Comparison of ENCODE assay signal across 33 mouse cellular contexts in genomic region chr19:4137913-4138312, GRCm38 (mm10). TPM values are rescaled to one million over a fixed set of nuclear protein-coding genes. Genes with fewer than 3 reads are reported as not detected.
DNase-seq lines count a peak whose midpoint lies in the region; ATAC-seq and TF ChIP-seq lines count a peak whose summit lies in the region.
"Had no signal": no experiment of that assay in that cellular context is flagged by ENCODE, and none has a peak within 500 bp of the region (broad histone marks: within the 10 kb centered on the region; RNA-seq: fewer than 3 reads in every experiment).

No protein-coding gene starts in this region.

- H3K4me1 ChIP-seq in CH12.LX (ENCODE audit: control insufficient read depth in 1 of 2, insufficient read depth in 2 of 2) = peaks cover 38 to 91% of the 10 kb centered on the region in 2 experiments
- H3K4me1 ChIP-seq in forebrain, embryonic 13.5 days = no peaks in the 10 kb centered on the region
- H3K4me1 ChIP-seq: embryonic facial prominence, embryonic 12.5 days; embryonic facial prominence, embryonic 15.5 days had no signal

- TF ChIP-seq EP300 in CH12.LX (IDR thresholded peaks at IDR 0.05; ENCODE audit: low read length) = peak; percentile 86

- H3K4me3 ChIP-seq in CH12.LX (replicated peaks in 1 of 3; ENCODE audit: low read depth in 2 of 3, low read length in 2 of 3, poor library complexity in 1 of 3) = no peak overlapping the region
- H3K4me3 ChIP-seq in forebrain, embryonic 13.5 days = no peak overlapping the region
- H3K4me3 ChIP-seq in gastrocnemius, adult 2 months = no peak overlapping the region
- H3K4me3 ChIP-seq: embryonic facial prominence, embryonic 12.5 days; embryonic facial prominence, embryonic 15.5 days; erythroblast, embryonic 14.5 days; forebrain, embryonic 12.5 days; heart, adult 2 months; heart, embryonic 10.5 days; heart, embryonic 13.5 days had no signal

- in situ Hi-C loops in CH12.LX (cut with MboI; ENCODE audit: low pct_ligation_motif_present, low pct_unique_long_range_greater_than_20kb, low sequenced_read_pairs) = no loop called here

- peak; percentile 39 for DNase-seq in CD4-positive, CD25-positive, alpha-beta regulatory T cell, adult 2 months (ENCODE audit: low read depth, low spot score)
- DNase-seq in CH12.LX (ENCODE audit: extremely low read depth) = peak; percentile 43
- no peak for DNase-seq in frontal cortex, postnatal 14 days (ENCODE audit: low spot score in 2 of 2)
- no peak for DNase-seq in gastrocnemius, adult 2 months
- DNase-seq: adrenal gland, adult 2 months; adrenal gland, postnatal 14 days; cerebellum, adult 11 months; cerebellum, adult 2 months; cerebellum, adult 9-11 months; cerebellum, postnatal 25 days; gastrocnemius, postnatal 25 days; heart, adult 2 months; heart, postnatal 14 days; heart, postnatal 4 days had no signal

- no peak overlapping the region for H3K9ac ChIP-seq in CH12.LX (ENCODE audit: insufficient read depth, low read depth)
- no peak overlapping the region for H3K9ac ChIP-seq in forebrain, embryonic 13.5 days
- H3K9ac ChIP-seq: embryonic facial prominence, embryonic 12.5 days; embryonic facial prominence, embryonic 15.5 days; forebrain, embryonic 12.5 days; heart, embryonic 13.5 days; hindbrain, embryonic 14.5 days had no signal

- H3K9me3 ChIP-seq in CH12.LX (replicated peaks; ENCODE audit: low read length) = no peaks in the 10 kb centered on the region
- H3K9me3 ChIP-seq in forebrain, embryonic 13.5 days (replicated peaks) = no peaks in the 10 kb centered on the region
- H3K9me3 ChIP-seq: embryonic facial prominence, embryonic 12.5 days; embryonic facial prominence, embryonic 15.5 days; forebrain, embryonic 12.5 days; heart, embryonic 10.5 days; heart, embryonic 13.5 days had no signal

- no peak for ATAC-seq in CD4-positive, CD25-positive, alpha-beta regulatory T cell, adult 4 months
- 0 out of 2 replicates have a peak, but pooled peaks have one; percentile 27 for ATAC-seq in megakaryocyte, adult 5-6 weeks (ENCODE audit: poor library complexity, severe bottlenecking)
- no peak for ATAC-seq in forebrain, embryonic 13.5 days
- ATAC-seq: forebrain, embryonic 16.5 days; hindbrain, postnatal 0 days had no signal

- H3K27me3 ChIP-seq in CH12.LX (replicated peaks) = no peaks in the 10 kb centered on the region
- no peaks in the 10 kb centered on the region for H3K27me3 ChIP-seq in forebrain, embryonic 13.5 days
- H3K27me3 ChIP-seq: embryonic facial prominence, embryonic 12.5 days; embryonic facial prominence, embryonic 15.5 days had no signal

- no peak for TF ChIP-seq POLR2A in CH12.LX (IDR thresholded peaks at IDR 0.05; ENCODE audit: low read depth, low read length)

- no peaks in the 10 kb centered on the region; the same call in 1 of the 2 replicates for H3K79me2 ChIP-seq in CH12.LX (replicated peaks; ENCODE audit: control insufficient read depth, extremely low read depth, insufficient read depth, poor library complexity, severe bottlenecking)

- H3K27ac ChIP-seq in CH12.LX (ENCODE audit: insufficient read depth, low read depth) = no peak overlapping the region; the same call in 1 of the 2 replicates
- H3K27ac ChIP-seq in forebrain, embryonic 13.5 days = no peak overlapping the region
- no peak overlapping the region for H3K27ac ChIP-seq in gastrocnemius, adult 2 months
- H3K27ac ChIP-seq: embryonic facial prominence, embryonic 12.5 days; embryonic facial prominence, embryonic 15.5 days; forebrain, embryonic 12.5 days; heart, adult 2 months; heart, embryonic 10.5 days; heart, embryonic 13.5 days; hindbrain, embryonic 14.5 days; hindbrain, postnatal 0 days had no signal

- dilution Hi-C loops in CH12.LX (cut with MboI; ENCODE audit: extremely low pct_ligation_motif_present, extremely low pct_unique_long_range_greater_than_20kb, low sequenced_read_pairs) = no loop called here

- TF ChIP-seq CTCF in CH12.LX (conservative IDR thresholded peaks at IDR 0.05 in 1 of 2, IDR thresholded peaks at IDR 0.05 in 1 of 2; ENCODE audit: low read depth in 2 of 2, low read length in 2 of 2) = no peak
- TF ChIP-seq CTCF in gastrocnemius, adult 2 months (IDR thresholded peaks at IDR 0.05) = no peak

- WGBS in forebrain, embryonic 13.5 days = 83% methylated on average over 5 of the region's 5 CpGs

- H3K36me3 ChIP-seq in CH12.LX (replicated peaks in 1 of 2; ENCODE audit: control insufficient read depth in 1 of 2, insufficient read depth in 1 of 2, low read length in 1 of 2) = peaks cover 4 to 56% of the 10 kb centered on the region in 2 experiments
- peaks cover 9% of the 10 kb centered on the region for H3K36me3 ChIP-seq in forebrain, embryonic 13.5 days (ENCODE audit: poor library complexity, severe bottlenecking)

- peak overlapping the region; percentile 42 for H3K4me2 ChIP-seq in CH12.LX (ENCODE audit: insufficient read depth, low read depth, poor library complexity, severe bottlenecking)
- H3K4me2 ChIP-seq in forebrain, embryonic 13.5 days = no peak overlapping the region
- H3K4me2 ChIP-seq: embryonic facial prominence, embryonic 12.5 days; embryonic facial prominence, embryonic 15.5 days; forebrain, embryonic 12.5 days; heart, embryonic 13.5 days; hindbrain, embryonic 14.5 days had no signal

- intact Hi-C loops in gastrocnemius, adult 2 months (cut with DNase I) = no loop called here

- no peak for TF ChIP-seq RAD21 in CH12.LX (IDR thresholded peaks at IDR 0.05; ENCODE audit: low read depth, low read length)

TF ChIP-seq in CH12.LX, 34 proteins besides CTCF, POLR2A, EP300 and RAD21:
- no peak for TF ChIP-seq POLR2AphosphoS2 (IDR thresholded peaks at IDR 0.05; ENCODE audit: low read depth, low read length)
- TF ChIP-seq JUND (conservative IDR thresholded peaks at IDR 0.05; ENCODE audit: low read depth, low read length) = no peak
- no peak for TF ChIP-seq ZKSCAN1 (IDR thresholded peaks at IDR 0.05; ENCODE audit: borderline replicate concordance, low read depth, low read length)
- TF ChIP-seq IRF4 (IDR thresholded peaks at IDR 0.05; ENCODE audit: low read depth, low read length) = peak; percentile 85
- TF ChIP-seq ELF1 (IDR thresholded peaks at IDR 0.05; ENCODE audit: low read depth, low read length) = no peak
- TF ChIP-seq E2F4 (IDR thresholded peaks at IDR 0.05; ENCODE audit: insufficient replicate concordance, low read depth, low read length) = peak; percentile 34; the same call in 1 of the 2 replicates

RNA-seq across cellular contexts. Expression of gene Gpr152, which starts 1.7 kb away (rescaled TPM):
- under 1 TPM in 1 of 2 experiments, not detected in 1; 0.29 TPM for polyA plus RNA-seq in CD4-positive, CD25-positive, alpha-beta regulatory T cell, adult 4 months (2017; shearing (Covaris generic))
- total RNA-seq in CH12.LX (2012; rRNA removed) = 0.17 and 0.25 TPM in 2 replicates
- 0.05 TPM in 1 of 2 replicates, not detected in the other for total RNA-seq in CH12.LX (2014; rRNA removed)
- 0.71 and 0.82 TPM in 2 replicates for polyA plus RNA-seq in CH12.LX (2012; ENCODE audit: insufficient read length, low read depth)
- not detected in 2 replicates for total RNA-seq in megakaryocyte, adult 5-6 weeks (2015)
- not detected in 2 replicates for total RNA-seq in megakaryocyte, adult 5-6 weeks (2017)
- polyA plus RNA-seq in forebrain, embryonic 13.5 days (2015; fragmentation: Nextera tagmentation; extraction: Ambion mirVana) = 0.04 TPM in 1 of 2 replicates, not detected in the other
- not detected for total RNA-seq in gastrocnemius, adult 2 months (2021)
- total RNA-seq: adrenal gland, postnatal 14 days; common myeloid progenitor, adult 5-6 weeks; gastrocnemius, adult 8-10 months; gastrocnemius, postnatal 25 days; heart, postnatal 14 days; MEL had no signal
- polyA plus RNA-seq: C2C12; embryonic facial prominence, embryonic 12.5 days; embryonic facial prominence, embryonic 15.5 days; forebrain, embryonic 12.5 days; forebrain, embryonic 16.5 days; heart, embryonic 10.5 days; heart, embryonic 13.5 days; heart, embryonic 16.5 days; hindbrain, embryonic 11.5 days; hindbrain, embryonic 14.5 days; intestine, embryonic 14.5 days had no signal

RNA-seq across cellular contexts. Expression of gene Cabp4, which starts 5.9 kb away (rescaled TPM):
- polyA plus RNA-seq in CD4-positive, CD25-positive, alpha-beta regulatory T cell, adult 4 months (2017; shearing (Covaris generic)) = under 1 TPM; 0.79 to 0.92 TPM
- total RNA-seq in CH12.LX (2012; rRNA removed) = 2.8 and 3.3 TPM in 2 replicates
- 6.4 and 6.9 TPM in 2 replicates for total RNA-seq in CH12.LX (2014; rRNA removed)
- polyA plus RNA-seq in CH12.LX (2012; ENCODE audit: insufficient read length, low read depth) = 11.8 and 14.7 TPM in 2 replicates
- total RNA-seq in megakaryocyte, adult 5-6 weeks (2015) = 0.14 and 0.22 TPM in 2 replicates
- not detected in 2 replicates for total RNA-seq in megakaryocyte, adult 5-6 weeks (2017)
- polyA plus RNA-seq in forebrain, embryonic 13.5 days (2015; fragmentation: Nextera tagmentation; extraction: Ambion mirVana) = 0.09 and 0.13 TPM in 2 replicates
- not detected for total RNA-seq in gastrocnemius, adult 2 months (2021)
- total RNA-seq: common myeloid progenitor, adult 5-6 weeks; gastrocnemius, adult 8-10 months; gastrocnemius, postnatal 25 days; heart, adult 2 months; heart, postnatal 14 days; hindbrain, postnatal 0 days had no signal
- polyA plus RNA-seq: embryonic facial prominence, embryonic 12.5 days; heart, embryonic 10.5 days; heart, embryonic 13.5 days; heart, embryonic 16.5 days; hindbrain, embryonic 11.5 days; intestine, embryonic 14.5 days had no signal

RNA-seq across cellular contexts. Expression of gene Coro1b, which starts 10.5 kb away (rescaled TPM):
- 100 to 1,000 TPM; 236 to 310 TPM for polyA plus RNA-seq in CD4-positive, CD25-positive, alpha-beta regulatory T cell, adult 4 months (2017; shearing (Covaris generic))
- 172 and 194 TPM in 2 replicates for total RNA-seq in CH12.LX (2012; rRNA removed)
- 154 and 179 TPM in 2 replicates for total RNA-seq in CH12.LX (2014; rRNA removed)
- polyA plus RNA-seq in CH12.LX (2012; ENCODE audit: insufficient read length, low read depth) = 265 and 293 TPM in 2 replicates
- 279 and 345 TPM in 2 replicates for total RNA-seq in megakaryocyte, adult 5-6 weeks (2015)
- total RNA-seq in megakaryocyte, adult 5-6 weeks (2017) = 142 and 161 TPM in 2 replicates
- polyA plus RNA-seq in forebrain, embryonic 13.5 days (2015; fragmentation: Nextera tagmentation; extraction: Ambion mirVana) = 126 and 144 TPM in 2 replicates
- total RNA-seq in gastrocnemius, adult 2 months (2021) = 10 to 100 TPM in 1 of 2 experiments, 1 to 10 TPM in 1; 9.8 to 14.7 TPM

RNA-seq across cellular contexts. Expression of gene Aip, which starts 12.3 kb away (rescaled TPM):
- polyA plus RNA-seq in CD4-positive, CD25-positive, alpha-beta regulatory T cell, adult 4 months (2017; shearing (Covaris generic)) = 100 to 1,000 TPM; 179 to 208 TPM
- total RNA-seq in CH12.LX (2012; rRNA removed) = 37.5 and 39.7 TPM in 2 replicates
- 10.8 and 11.7 TPM in 2 replicates for total RNA-seq in CH12.LX (2014; rRNA removed)
- polyA plus RNA-seq in CH12.LX (2012; ENCODE audit: insufficient read length, low read depth) = 64.8 and 87.9 TPM in 2 replicates
- 111 and 139 TPM in 2 replicates for total RNA-seq in megakaryocyte, adult 5-6 weeks (2015)
- 72.5 and 76.7 TPM in 2 replicates for total RNA-seq in megakaryocyte, adult 5-6 weeks (2017)
- 73.7 and 75.9 TPM in 2 replicates for polyA plus RNA-seq in forebrain, embryonic 13.5 days (2015; fragmentation: Nextera tagmentation; extraction: Ambion mirVana)
- total RNA-seq in gastrocnemius, adult 2 months (2021) = 10 to 100 TPM; 69.9 to 71.8 TPM

RNA-seq across cellular contexts. Expression of gene Ptprcap, which starts 15.5 kb away (rescaled TPM):
- polyA plus RNA-seq in CD4-positive, CD25-positive, alpha-beta regulatory T cell, adult 4 months (2017; shearing (Covaris generic)) = 100 to 1,000 TPM; 836 to 870 TPM
- total RNA-seq in CH12.LX (2012; rRNA removed) (438 and 452 TPM in 2 replicates), CH12.LX (2014; rRNA removed) (380 and 447 TPM in 2 replicates)
- polyA plus RNA-seq in CH12.LX (2012; ENCODE audit: insufficient read length, low read depth) = 296 and 343 TPM in 2 replicates
- total RNA-seq in megakaryocyte, adult 5-6 weeks (2015) = 30.5 and 42.1 TPM in 2 replicates
- total RNA-seq in megakaryocyte, adult 5-6 weeks (2017) = 43.9 and 44.8 TPM in 2 replicates
- 0.33 and 0.65 TPM in 2 replicates for polyA plus RNA-seq in forebrain, embryonic 13.5 days (2015; fragmentation: Nextera tagmentation; extraction: Ambion mirVana)
- total RNA-seq in gastrocnemius, adult 2 months (2021) = under 1 TPM in 1 of 2 experiments, not detected in 1; 0.43 TPM
- polyA plus RNA-seq: forebrain, embryonic 16.5 days had no signal

Comparison
In these comparisons a context has a peak if more than half of its experiments do, and no peak if none do; other contexts are left out.
1. DNase-seq: peak in CD4-positive, CD25-positive, alpha-beta regulatory T cell, adult 2 months (single experiment) and CH12.LX (single experiment); none in frontal cortex, postnatal 14 days (0 of 2) and gastrocnemius, adult 2 months (single experiment).
2. RNA of gene Coro1b, which starts 10.5 kb away (total RNA-seq): 142 to 345 TPM in megakaryocyte, adult 5-6 weeks and 154 to 194 TPM in CH12.LX; 9.8 to 14.7 TPM in gastrocnemius, adult 2 months; every median in the first group is over 4 times any median in the second.